Mouse (Mus musculus) ES-E14 (cell line): ENCODE measurements at regions not wholly inside any gene's neighbourhood (a gene's known extent, or its start where the extent isn't known, plus 50 kb on each side); places are given as distances from the start of the nearest gene placed in this dataset.

Experiments used
- CHD2 ChIP-seq: IDR thresholded peaks from 2 replicates; pipeline ENCODE4 v1.6.1; 2014; ENCODE audit warnings: mild to moderate bottlenecking, low read depth, low read length, inconsistent platforms
- HCFC1 ChIP-seq: IDR thresholded peaks from 2 replicates; pipeline ENCODE4 v1.6.1; 2012; ENCODE audit warnings: low read length, inconsistent platforms, borderline replicate concordance; ENCODE audit not compliant: insufficient read depth
- MAFK ChIP-seq: IDR thresholded peaks from 2 replicates; pipeline ENCODE4 v1.6.1; 2014; ENCODE audit warnings: mild to moderate bottlenecking, low read depth, low read length, inconsistent platforms; ENCODE audit not compliant: insufficient read depth
- ZC3H11A ChIP-seq: IDR thresholded peaks from 2 replicates; pipeline ENCODE4 v1.6.1; 2012; ENCODE audit warnings: low read depth, mild to moderate bottlenecking, inconsistent platforms, low read length, borderline replicate concordance
- ZNF384 ChIP-seq: IDR thresholded peaks from 2 replicates; pipeline ENCODE4 v1.6.1; 2012; ENCODE audit warnings: low read depth, low read length, inconsistent platforms

GRCm38 (mm10) chr16:24207056-24207455 lies 186.3 kb upstream of the Lpp start:
- TF ChIP-seq HCFC1 (no peak), MAFK (no peak), CHD2 (no peak), ZNF384 (no peak), ZC3H11A (no peak)
